Mouse (Mus musculus) urinary bladder, postnatal 14 days (tissue): ENCODE data around the gene Spink2.
"Not testable (repeated sequence)": the region's sequence is repeated elsewhere in the genome, so short reads cannot be mapped to it uniquely, and the experiment has no call there.

Experiments
- DNase-seq: peaks from one replicate; pipeline ENCODE4 v3.0.0; 2021; ENCODE audit warnings: low spot score

Gene Spink2

GRCm38 (mm10) chr5:77193951-77194350 is 17.3 kb downstream of the Spink2 start:
- peak; percentile 59 for DNase-seq

DNA sequence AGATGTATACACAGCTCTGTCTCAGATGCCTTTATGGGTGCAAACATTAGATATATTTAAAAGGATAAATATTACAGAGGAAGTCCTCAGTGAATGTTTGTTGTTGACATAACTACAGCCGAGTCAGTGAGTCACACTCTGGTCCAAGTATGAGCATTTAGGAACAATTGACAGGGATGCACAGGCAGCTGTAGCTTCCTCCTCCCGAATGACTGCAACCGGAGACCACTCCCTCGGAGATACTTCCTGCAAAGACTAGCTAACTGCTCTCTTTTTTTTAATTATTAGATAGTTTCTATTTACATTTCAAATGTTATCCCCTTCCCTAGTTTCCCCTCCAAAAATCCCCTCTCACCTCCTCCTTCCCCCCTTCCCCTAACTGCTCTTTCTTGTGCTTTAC is 18.0 kb downstream of the Spink2 start:
- DNase-seq = no peak

- no peak for DNase-seq
Measured at GRCm38 (mm10) chr5:77191631-77192030, 19.6 kb downstream of the Spink2 start.

GRCm38 (mm10) chr5:77191106-77191505 is 20.2 kb downstream of the Spink2 start:
- DNase-seq = no peak

DNA sequence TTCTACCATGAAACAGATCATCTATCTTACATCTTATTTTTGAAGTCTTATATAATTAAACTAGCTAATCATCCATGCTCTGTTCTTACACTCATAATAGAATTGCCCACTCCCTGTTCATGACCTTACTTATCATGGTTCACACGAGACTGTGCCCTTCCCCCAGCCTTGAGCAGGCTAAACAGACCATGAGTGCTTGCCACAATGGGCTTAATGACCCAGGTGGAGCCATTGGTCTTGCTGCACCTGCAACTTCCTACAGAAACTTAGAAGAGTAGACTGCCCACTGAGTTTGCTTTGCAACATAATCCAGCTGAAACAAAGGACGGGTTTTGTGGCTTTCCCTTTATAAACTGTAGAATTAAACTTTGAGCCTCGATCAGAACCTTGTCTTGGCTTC is 22.5 kb downstream of the Spink2 start:
- DNase-seq = no peak

DNA sequence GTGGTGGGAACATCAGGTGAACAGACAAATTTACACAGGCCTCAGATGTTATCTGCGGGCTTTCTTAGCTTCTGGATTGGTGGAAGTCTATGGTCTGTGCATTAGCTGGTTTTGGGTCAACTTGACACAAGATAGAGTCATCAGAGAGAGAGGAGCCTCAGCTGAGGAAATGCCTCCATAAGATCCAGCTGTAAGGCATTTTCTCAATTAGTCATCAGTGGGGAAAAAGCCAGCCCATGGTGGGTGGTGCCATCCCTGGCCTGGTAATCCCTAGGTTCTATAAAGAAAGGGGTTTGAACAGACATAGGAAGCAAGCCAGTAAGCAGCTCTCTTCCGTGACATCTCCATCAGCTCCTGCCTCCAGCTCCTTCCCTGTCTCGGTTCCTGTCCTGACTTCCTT is 25.9 kb downstream of the Spink2 start:
- DNase-seq = no peak

DNA sequence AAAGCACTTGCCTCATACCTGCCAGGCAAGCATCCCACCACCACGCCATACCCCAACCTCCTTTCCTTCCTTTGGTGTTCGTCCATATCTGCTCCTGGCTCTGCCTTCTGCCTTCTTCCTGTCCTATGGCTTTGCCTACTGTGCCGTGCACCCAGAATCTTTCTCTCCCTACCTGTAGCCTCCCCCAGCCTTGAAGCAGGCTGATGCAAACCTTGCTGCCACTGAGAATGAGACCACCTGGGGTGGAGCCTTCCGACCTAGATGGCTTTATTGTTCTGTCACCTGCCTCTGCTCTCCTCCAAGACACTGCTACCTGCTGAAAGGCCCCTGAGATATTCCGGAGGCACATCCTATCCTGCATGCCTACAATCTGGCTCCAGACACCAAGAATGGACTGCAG is 27.4 kb downstream of the Spink2 start:
- not testable (repeated sequence) for DNase-seq

- DNase-seq = no peak
Measured at GRCm38 (mm10) chr5:77183338-77183737, 27.9 kb downstream of the Spink2 start.

- DNase-seq = peak; percentile 63
Measured at GRCm38 (mm10) chr5:77181508-77181907, 29.8 kb downstream of the Spink2 start.

DNA sequence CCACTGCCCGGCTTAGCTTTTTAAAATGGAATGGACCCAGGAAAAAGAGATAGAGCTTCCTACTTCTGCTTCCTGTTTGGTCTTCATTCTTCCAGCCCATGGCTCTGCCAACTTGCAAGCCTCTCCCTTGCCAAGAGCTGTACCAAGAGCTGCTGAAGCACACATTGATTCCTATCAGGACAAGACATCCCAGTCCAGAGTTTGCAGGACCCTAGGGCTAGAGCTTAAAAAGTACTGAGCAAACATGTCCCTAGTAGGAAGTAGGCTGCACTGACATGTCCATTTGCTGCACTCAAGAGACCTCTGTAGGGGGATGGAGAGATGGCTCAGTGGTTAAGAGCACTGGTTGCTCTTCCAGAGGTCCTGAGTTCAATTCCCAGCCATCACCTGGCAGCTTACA is 32.3 kb downstream of the Spink2 start:
- DNase-seq = no peak

DNA sequence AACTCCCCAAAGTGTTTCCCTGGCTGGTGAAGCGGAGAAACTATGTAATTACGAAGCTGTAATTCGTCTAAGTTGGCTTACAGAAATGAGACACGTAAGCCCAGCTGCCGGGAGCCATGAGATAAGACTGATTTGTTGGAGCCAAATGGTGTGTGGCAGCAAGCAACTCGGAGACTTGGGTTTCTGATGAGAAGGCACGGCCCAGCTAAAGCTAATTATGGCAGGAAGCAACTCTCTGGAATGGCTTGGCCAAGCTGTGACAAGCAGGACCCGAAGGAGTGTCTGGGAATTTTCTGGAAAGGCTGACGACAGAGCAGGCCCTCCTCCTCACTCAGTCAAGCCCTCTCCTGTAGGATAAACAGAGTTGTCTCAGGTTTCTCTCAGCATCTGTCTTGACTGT is 33.3 kb downstream of the Spink2 start:
- no peak for DNase-seq

GRCm38 (mm10) chr5:77174779-77175178 is 36.5 kb downstream of the Spink2 start:
- no peak for DNase-seq

- no peak for DNase-seq
Measured at GRCm38 (mm10) chr5:77170593-77170992, 40.7 kb downstream of the Spink2 start.

DNA sequence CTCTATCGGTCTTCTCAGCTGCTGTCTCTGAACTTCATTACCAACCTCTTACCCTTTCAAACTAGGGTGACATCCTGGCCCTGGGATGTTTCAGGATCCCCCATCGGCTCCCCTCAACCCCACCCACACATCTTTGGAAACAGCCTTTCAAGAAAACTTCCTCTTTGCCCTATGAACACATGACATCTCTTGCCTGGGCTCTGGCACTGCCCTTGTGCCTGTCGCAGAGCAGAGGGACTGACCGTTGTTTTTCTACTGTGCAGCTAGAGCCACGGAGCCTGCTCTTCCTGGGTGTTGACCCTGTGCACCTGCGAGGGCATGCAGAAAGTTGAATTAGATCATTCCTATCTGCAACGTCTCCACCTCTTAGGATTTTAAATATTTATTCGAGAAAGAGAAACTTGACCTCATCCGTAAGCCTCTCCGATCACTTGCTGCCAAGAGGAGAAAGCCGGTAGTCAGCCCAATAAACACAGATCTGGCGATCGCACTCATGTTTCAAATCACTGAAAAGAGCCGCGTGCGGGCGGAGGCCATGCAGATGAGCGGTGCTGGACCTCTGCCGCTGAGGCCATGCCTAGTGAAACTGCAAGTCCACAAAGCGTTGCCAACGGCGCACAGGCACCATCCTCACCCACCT is 43.8 kb downstream of the Spink2 start:
- DNase-seq = peak; percentile 37

- DNase-seq = no peak
Measured at GRCm38 (mm10) chr5:77165703-77166625, 45.3 kb downstream of the Spink2 start.

- no peak for DNase-seq
Measured at GRCm38 (mm10) chr5:77163597-77163996, 47.7 kb downstream of the Spink2 start.

- DNase-seq = no peak
Measured at GRCm38 (mm10) chr5:77162566-77162965, 48.7 kb downstream of the Spink2 start.

- no peak for DNase-seq
Measured at GRCm38 (mm10) chr5:77157777-77158540, 53.3 kb downstream of the Spink2 start.

GRCm38 (mm10) chr5:77156938-77157337 is 54.3 kb downstream of the Spink2 start:
- peak; percentile 43 for DNase-seq

- no peak for DNase-seq
Measured at GRCm38 (mm10) chr5:77155526-77155925, 55.7 kb downstream of the Spink2 start.
